Comparison of ENCODE assay signal across 14 mouse cellular contexts in the genomic region with DNA sequence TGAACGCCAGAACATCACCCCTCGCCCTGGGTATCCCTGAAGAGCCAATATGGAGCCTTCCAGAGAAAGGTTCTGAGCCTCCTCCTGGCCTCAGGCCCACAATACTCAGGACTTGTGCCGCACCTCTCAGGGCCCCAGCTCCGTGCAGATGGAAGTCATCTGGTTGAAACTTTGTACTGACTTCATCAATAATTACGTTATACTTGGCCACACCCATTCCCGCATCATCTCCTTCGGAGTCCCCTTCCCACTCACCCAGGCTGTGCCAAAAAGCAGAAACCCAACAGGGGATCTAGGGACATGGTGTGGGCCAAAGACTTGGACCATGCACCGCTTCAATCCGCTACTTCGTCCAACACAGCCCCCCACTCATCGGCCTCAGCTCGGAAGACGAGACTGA. TPM values are rescaled to one million over a fixed set of nuclear protein-coding genes. Genes with fewer than 3 reads are reported as not detected.
DNase-seq lines count a peak whose midpoint lies in the region; ATAC-seq and TF ChIP-seq lines count a peak whose summit lies in the region.
"Had no signal": no experiment of that assay in that cellular context is flagged by ENCODE, and none has a peak within 500 bp of the region (broad histone marks: within the 10 kb centered on the region; RNA-seq: fewer than 3 reads in every experiment).

No protein-coding gene starts in this region.

- no peak overlapping the region for H3K9ac ChIP-seq in forebrain, postnatal 0 days
- H3K9ac ChIP-seq in forebrain, embryonic 12.5 days: no peak overlapping the region
- no peak overlapping the region for H3K9ac ChIP-seq in lung, embryonic 14.5 days
- no peak overlapping the region for H3K9ac ChIP-seq in stomach, postnatal 0 days (ENCODE audit: low read length)

- no peak for TF ChIP-seq EP300 in stomach, postnatal 0 days (optimal IDR thresholded peaks at IDR 0.05)

- H3K4me2 ChIP-seq in forebrain, postnatal 0 days (ENCODE audit: low read depth): no peak overlapping the region
- H3K4me2 ChIP-seq in forebrain, embryonic 12.5 days: no peak overlapping the region
- no peak overlapping the region for H3K4me2 ChIP-seq in lung, embryonic 14.5 days
- H3K4me2 ChIP-seq in stomach, postnatal 0 days (replicated peaks; ENCODE audit: low read depth): no peak overlapping the region

- peaks cover 15% of the 10 kb centered on the region for H3K4me1 ChIP-seq in forebrain, postnatal 0 days (ENCODE audit: insufficient read depth)
- H3K4me1 ChIP-seq in forebrain, embryonic 12.5 days: peaks cover 31% of the 10 kb centered on the region
- H3K4me1 ChIP-seq in lung, embryonic 14.5 days (ENCODE audit: insufficient read depth): peaks cover 30% of the 10 kb centered on the region
- H3K4me1 ChIP-seq in limb, embryonic 10.5 days: peaks cover 40% of the 10 kb centered on the region
- H3K4me1 ChIP-seq in stomach, postnatal 0 days (replicated peaks; ENCODE audit: control insufficient read depth, insufficient read depth): peaks cover 30% of the 10 kb centered on the region

- no peaks in the 10 kb centered on the region for H3K36me3 ChIP-seq in forebrain, postnatal 0 days (ENCODE audit: insufficient read depth)
- H3K36me3 ChIP-seq in forebrain, embryonic 12.5 days (replicated peaks): no peaks in the 10 kb centered on the region
- H3K36me3 ChIP-seq in lung, embryonic 14.5 days (ENCODE audit: insufficient read depth): no peaks in the 10 kb centered on the region
- H3K36me3 ChIP-seq in limb, embryonic 10.5 days: no peaks in the 10 kb centered on the region
- no peaks in the 10 kb centered on the region for H3K36me3 ChIP-seq in stomach, postnatal 0 days (ENCODE audit: control insufficient read depth, insufficient read depth, low read length)
- H3K36me3 ChIP-seq: G1E had no signal

- H3K4me3 ChIP-seq in forebrain, postnatal 0 days (ENCODE audit: low read depth, low read length): no peak overlapping the region
- no peak overlapping the region for H3K4me3 ChIP-seq in forebrain, embryonic 12.5 days (replicated peaks)
- H3K4me3 ChIP-seq in lung, embryonic 14.5 days (ENCODE audit: low read depth, low read length): no peak overlapping the region
- H3K4me3 ChIP-seq in limb, embryonic 10.5 days: no peak overlapping the region
- H3K4me3 ChIP-seq in stomach, postnatal 0 days (ENCODE audit: low read depth, low read length): no peak overlapping the region

- DNase-seq in forebrain, postnatal 0 days: no peak
- peak; percentile 20 for DNase-seq in lung, embryonic 14.5 days
- no peak for DNase-seq in lung, postnatal 14 days
- DNase-seq in limb, embryonic 10.5 days (ENCODE audit: low spot score): no peak
- DNase-seq in stomach, postnatal 0 days (ENCODE audit: low spot score): no peak
- DNase-seq in thymus, postnatal 10 days (ENCODE audit: low spot score in 2 of 2): no peak
- DNase-seq in left cerebral cortex, adult 18-20 months (ENCODE audit: low spot score in 2 of 2): no peak
- DNase-seq: cerebellum, adult 11 months; heart, postnatal 36 days; kidney, adult 8-10 months; layer of hippocampus, adult 9-11 months; right cerebral cortex, postnatal 4 days had no signal

- H3K27ac ChIP-seq in forebrain, postnatal 0 days (ENCODE audit: low read depth, low read length): 0 out of 2 replicates have a peak overlapping the region, but pooled peaks have one; percentile 90
- H3K27ac ChIP-seq in forebrain, embryonic 12.5 days: no peak overlapping the region
- H3K27ac ChIP-seq in lung, embryonic 14.5 days (ENCODE audit: low read depth): no peak overlapping the region
- peak overlapping the region; percentile 89 for H3K27ac ChIP-seq in limb, embryonic 10.5 days
- peak overlapping the region; percentile 98 for H3K27ac ChIP-seq in stomach, postnatal 0 days (replicated peaks)

- no peaks in the 10 kb centered on the region for H3K27me3 ChIP-seq in forebrain, postnatal 0 days (ENCODE audit: insufficient read depth, low read length)
- no peaks in the 10 kb centered on the region for H3K27me3 ChIP-seq in forebrain, embryonic 12.5 days
- H3K27me3 ChIP-seq in lung, embryonic 14.5 days (ENCODE audit: insufficient read depth, low read length): no peaks in the 10 kb centered on the region
- H3K27me3 ChIP-seq in limb, embryonic 10.5 days (ENCODE audit: low read depth, poor library complexity, severe bottlenecking): peaks cover 6% of the 10 kb centered on the region; the same call in 1 of the 2 replicates
- H3K27me3 ChIP-seq in stomach, postnatal 0 days (ENCODE audit: control insufficient read depth, insufficient read depth, low read length): no peaks in the 10 kb centered on the region

- ATAC-seq in forebrain, postnatal 0 days: no peak
- no peak for ATAC-seq in forebrain, embryonic 12.5 days (ENCODE audit: low FRiP score)
- no peak for ATAC-seq in lung, embryonic 14.5 days (ENCODE audit: insufficient read depth)
- no peak for ATAC-seq in stomach, postnatal 0 days (ENCODE audit: low FRiP score, low TSS enrichment)

- no peaks in the 10 kb centered on the region for H3K9me3 ChIP-seq in forebrain, postnatal 0 days (ENCODE audit: low read length)
- H3K9me3 ChIP-seq in forebrain, embryonic 12.5 days: 0 out of 2 replicates have a peak, but pooled peaks cover 2% of the 10 kb centered on the region
- no peaks in the 10 kb centered on the region; the same call in 1 of the 2 replicates for H3K9me3 ChIP-seq in lung, embryonic 14.5 days (ENCODE audit: low read depth, low read length)
- H3K9me3 ChIP-seq in limb, embryonic 10.5 days (replicated peaks): no peaks in the 10 kb centered on the region
- H3K9me3 ChIP-seq in stomach, postnatal 0 days (ENCODE audit: control insufficient read depth, low read length): no peaks in the 10 kb centered on the region
- H3K9me3 ChIP-seq: G1E had no signal

- no peak for TF ChIP-seq CTCF in forebrain, postnatal 0 days (IDR thresholded peaks at IDR 0.05; ENCODE audit: low read depth)
- no peak for TF ChIP-seq CTCF in lung, embryonic 14.5 days (IDR thresholded peaks at IDR 0.05; ENCODE audit: low read depth)
- TF ChIP-seq CTCF in stomach, postnatal 0 days (IDR thresholded peaks at IDR 0.05; ENCODE audit: low read depth): no peak

- 94% methylated on average over 13 of the region's 13 CpGs for WGBS in forebrain, postnatal 0 days
- 94% methylated on average over 13 of the region's 13 CpGs for WGBS in forebrain, embryonic 12.5 days
- 77% methylated on average over 13 of the region's 13 CpGs for WGBS in lung, embryonic 14.5 days
- 93% methylated on average over 13 of the region's 13 CpGs for whole genome bisulfite sequencing in limb, embryonic 10.5 days
- WGBS in stomach, postnatal 0 days: 65% methylated on average over 13 of the region's 13 CpGs

RNA-seq across cellular contexts. Expression of a gene that starts 33.4 kb away (rescaled TPM):
- total RNA-seq in forebrain, postnatal 0 days (2014; rRNA removed): 11.8 and 13.7 TPM in 2 replicates
- 14.6 and 16.7 TPM in 2 replicates for polyA plus RNA-seq in forebrain, postnatal 0 days (2015; fragmentation: Nextera tagmentation; extraction: Ambion mirVana)
- polyA plus RNA-seq in forebrain, embryonic 12.5 days (2016; fragmentation: Nextera tagmentation; extraction: Ambion mirVana): 14.2 and 14.5 TPM in 2 replicates
- polyA plus RNA-seq in lung, embryonic 14.5 days (2014; fragmentation: Nextera tagmentation; extraction: Ambion mirVana): 25.0 and 25.7 TPM in 2 replicates
- polyA plus RNA-seq in limb, embryonic 10.5 days (2016; fragmentation: Nextera tagmentation; extraction: Ambion mirVana): 19.3 and 23.6 TPM in 2 replicates
- polyA plus RNA-seq in stomach, postnatal 0 days (2015; fragmentation: Nextera tagmentation; extraction: Ambion mirVana): 9.1 and 10.3 TPM in 2 replicates
- total RNA-seq in left cerebral cortex, adult 18-20 months (2021): 10 to 100 TPM in 1 of 2 experiments, 1 to 10 TPM in 1; 8.9 to 11.6 TPM

RNA-seq across cellular contexts. Expression of a gene that starts 44.0 kb away (rescaled TPM):
- 45.9 and 56.0 TPM in 2 replicates for total RNA-seq in forebrain, postnatal 0 days (2014; rRNA removed)
- polyA plus RNA-seq in forebrain, postnatal 0 days (2015; fragmentation: Nextera tagmentation; extraction: Ambion mirVana): 12.8 and 14.4 TPM in 2 replicates
- 49.2 and 49.5 TPM in 2 replicates for polyA plus RNA-seq in forebrain, embryonic 12.5 days (2016; fragmentation: Nextera tagmentation; extraction: Ambion mirVana)
- 112 and 113 TPM in 2 replicates for polyA plus RNA-seq in lung, embryonic 14.5 days (2014; fragmentation: Nextera tagmentation; extraction: Ambion mirVana)
- 45.9 and 59.0 TPM in 2 replicates for polyA plus RNA-seq in limb, embryonic 10.5 days (2016; fragmentation: Nextera tagmentation; extraction: Ambion mirVana)
- 29.1 and 33.0 TPM in 2 replicates for polyA plus RNA-seq in stomach, postnatal 0 days (2015; fragmentation: Nextera tagmentation; extraction: Ambion mirVana)
- 10 to 100 TPM; 81.2 to 83.8 TPM for total RNA-seq in left cerebral cortex, adult 18-20 months (2021)

Comparison
In these comparisons a context has a peak if more than half of its experiments do, and no peak if none do; other contexts are left out.
1. H3K27ac ChIP-seq: peak in forebrain, postnatal 0 days (single experiment), limb, embryonic 10.5 days (single experiment) and stomach, postnatal 0 days (single experiment); none in forebrain, embryonic 12.5 days (single experiment) and lung, embryonic 14.5 days (single experiment).